Mouse (Mus musculus) adrenal gland, adult 18-20 months (tissue): ENCODE results near the gene Scn1a. TPM values are rescaled to one million over a fixed set of nuclear protein-coding genes. Genes with fewer than 3 reads are reported as not detected.

Experiments used
- DNase-seq, 2 experiments: peaks; one replicate each; pipeline ENCODE4 v3.0.0; 2021 to 2022; ENCODE audit warnings: low spot score in 2 of 2
- total RNA-seq, 2 experiments: library from RNA; stranded (reverse); gene quantifications; 1 replicate in 1 of 2; 2 replicates in 1 of 2; pipeline ENCODE4 v1.2.3; 2021

The Scn1a gene
- total RNA-seq, 2 experiments from 2014 or later: 0.10 TPM

GRCm38 (mm10) chr2:66256220-66257131, 184.2 kb downstream of the Scn1a start, which contains the start of gene Ttc21b:
Gene Ttc21b, minus strand, starts transcription at chr2:66256617.
- DNase-seq: peak; percentile 91 to 96

GRCm38 (mm10) chr2:66244013-66244412, 196.6 kb downstream of the Scn1a start:
- DNase-seq: no peak

- no peak for DNase-seq
These were observed 200.3 kb downstream of the Scn1a start for GRCm38 (mm10) chr2:66240334-66240733.

- DNase-seq: no peak
These were observed 201.8 kb downstream of the Scn1a start for GRCm38 (mm10) chr2:66238886-66239285.

- no peak for DNase-seq
These were observed 219.7 kb downstream of the Scn1a start for GRCm38 (mm10) chr2:66220954-66221353.

Other genes starting within 250 kb of the Scn1a start
- 1 to 10 TPM; 3.4 to 8.3 TPM for gene Ttc21b, start 184.2 kb downstream of the Scn1a start, total RNA-seq
- gene Scn9a, start 194.1 kb upstream of the Scn1a start, total RNA-seq: 1 to 10 TPM in 1 of 2 experiments, under 1 TPM in 1; 0.60 to 1.2 TPM